Comparison of ENCODE assay signal across 18 mouse cellular contexts in genomic region chr2:74491426-74491825, GRCm38 (mm10).
A peak's percentile ranks its signal among the peaks of the same experiment; 100 is the strongest.
DNase-seq lines count a peak whose midpoint lies in the region; ATAC-seq and TF ChIP-seq lines count a peak whose summit lies in the region.
"Had no signal": no experiment of that assay in that cellular context is flagged by ENCODE, and none has a peak within 500 bp of the region (broad histone marks: within the 10 kb centered on the region; RNA-seq: fewer than 3 reads in every experiment).

No protein-coding gene starts in this region.

- H3K4me1 ChIP-seq in forebrain, embryonic 14.5 days (ENCODE audit: control insufficient read depth, insufficient read depth, low read length): no peaks in the 10 kb centered on the region
- peaks cover 7% of the 10 kb centered on the region for H3K4me1 ChIP-seq in forebrain, embryonic 13.5 days
- H3K4me1 ChIP-seq in kidney, postnatal 0 days (replicated peaks; ENCODE audit: insufficient read depth, low read length): 0 out of 2 replicates have a peak, but pooled peaks cover 7% of the 10 kb centered on the region
- H3K4me1 ChIP-seq in kidney, embryonic 14.5 days (ENCODE audit: control insufficient read depth, insufficient read depth, low read length): no peaks in the 10 kb centered on the region
- H3K4me1 ChIP-seq in limb, embryonic 13.5 days: peaks cover 25% of the 10 kb centered on the region
- H3K4me1 ChIP-seq: liver, embryonic 13.5 days had no signal

- no peak for TF ChIP-seq POLR2A in brain, embryonic 14.5 days (IDR thresholded peaks at IDR 0.05; ENCODE audit: borderline replicate concordance, extremely low read depth, insufficient read depth, insufficient read length, poor library complexity, severe bottlenecking)

- no peak for TF ChIP-seq CTCF in kidney, postnatal 0 days (IDR thresholded peaks at IDR 0.05; ENCODE audit: low read depth)
- TF ChIP-seq CTCF in brain, embryonic 14.5 days (IDR thresholded peaks at IDR 0.05; ENCODE audit: borderline replicate concordance, extremely low read depth, insufficient read depth, insufficient read length): no peak

- no peak overlapping the region for H3K4me2 ChIP-seq in forebrain, embryonic 14.5 days (ENCODE audit: low read length)
- no peak overlapping the region for H3K4me2 ChIP-seq in forebrain, embryonic 13.5 days
- peak overlapping the region; percentile 6; the same call in 1 of the 2 replicates for H3K4me2 ChIP-seq in kidney, postnatal 0 days (ENCODE audit: low read length)
- no peak overlapping the region for H3K4me2 ChIP-seq in kidney, embryonic 14.5 days (replicated peaks; ENCODE audit: low read depth, low read length)
- peak overlapping the region; percentile 41 for H3K4me2 ChIP-seq in limb, embryonic 13.5 days (replicated peaks)
- H3K4me2 ChIP-seq: liver, embryonic 13.5 days had no signal

- H3K9me3 ChIP-seq in forebrain, embryonic 14.5 days (replicated peaks; ENCODE audit: control insufficient read depth, low read length): no peaks in the 10 kb centered on the region
- H3K9me3 ChIP-seq in forebrain, embryonic 13.5 days (replicated peaks): no peaks in the 10 kb centered on the region; the same call in 1 of the 2 replicates
- no peaks in the 10 kb centered on the region for H3K9me3 ChIP-seq in kidney, postnatal 0 days (replicated peaks; ENCODE audit: low read length)
- H3K9me3 ChIP-seq in kidney, embryonic 14.5 days (ENCODE audit: control insufficient read depth, low read length): no peaks in the 10 kb centered on the region
- H3K9me3 ChIP-seq in limb, embryonic 13.5 days: no peaks in the 10 kb centered on the region
- H3K9me3 ChIP-seq: hindbrain, embryonic 10.5 days; liver, embryonic 13.5 days had no signal

- no peak overlapping the region for H3K9ac ChIP-seq in forebrain, embryonic 14.5 days (ENCODE audit: low read length)
- no peak overlapping the region for H3K9ac ChIP-seq in forebrain, embryonic 13.5 days
- no peak overlapping the region for H3K9ac ChIP-seq in kidney, postnatal 0 days (ENCODE audit: low read depth, low read length)
- H3K9ac ChIP-seq in kidney, embryonic 14.5 days (ENCODE audit: low read depth, low read length): no peak overlapping the region
- no peak overlapping the region for H3K9ac ChIP-seq in limb, embryonic 13.5 days
- H3K9ac ChIP-seq: liver, embryonic 13.5 days had no signal

- H3K27ac ChIP-seq in forebrain, embryonic 14.5 days (ENCODE audit: low read depth, low read length): no peak overlapping the region
- H3K27ac ChIP-seq in forebrain, embryonic 13.5 days: no peak overlapping the region
- no peak overlapping the region for H3K27ac ChIP-seq in kidney, postnatal 0 days
- no peak overlapping the region for H3K27ac ChIP-seq in kidney, embryonic 14.5 days (ENCODE audit: low read depth, low read length)
- no peak overlapping the region for H3K27ac ChIP-seq in limb, embryonic 13.5 days
- H3K27ac ChIP-seq: hindbrain, embryonic 10.5 days; layer of hippocampus, adult 2 months; left cerebral cortex, adult 2 months; liver, embryonic 13.5 days had no signal

- peak; percentile 13 for DNase-seq in forebrain, embryonic 14.5 days (ENCODE audit: low spot score)
- peak; percentile 24 for DNase-seq in kidney, postnatal 0 days (ENCODE audit: low spot score)
- DNase-seq in brain, embryonic 14.5 days (ENCODE audit: low read depth): peak; percentile 51
- no peak for DNase-seq in adrenal gland, postnatal 14 days
- no peak for DNase-seq in embryo, embryonic 11 days
- DNase-seq: cerebellum, adult 18-20 months; kidney, adult 18-20 months; liver, embryonic 13.5 days; right cerebral cortex, postnatal 14 days had no signal

- H3K27me3 ChIP-seq in forebrain, embryonic 14.5 days (replicated peaks; ENCODE audit: control insufficient read depth, insufficient read depth, low read length): no peaks in the 10 kb centered on the region
- no peaks in the 10 kb centered on the region for H3K27me3 ChIP-seq in forebrain, embryonic 13.5 days
- H3K27me3 ChIP-seq in kidney, postnatal 0 days (ENCODE audit: insufficient read depth, low read length): no peaks in the 10 kb centered on the region
- no peaks in the 10 kb centered on the region for H3K27me3 ChIP-seq in kidney, embryonic 14.5 days (ENCODE audit: control insufficient read depth, insufficient read depth, low read length)
- no peaks in the 10 kb centered on the region for H3K27me3 ChIP-seq in limb, embryonic 13.5 days
- H3K27me3 ChIP-seq: liver, embryonic 13.5 days had no signal

- 63% methylated on average over 13 of the region's 13 CpGs for WGBS in forebrain, embryonic 14.5 days
- 63% methylated on average over 13 of the region's 13 CpGs for WGBS in forebrain, embryonic 13.5 days
- WGBS in kidney, postnatal 0 days: 44% methylated on average over 13 of the region's 13 CpGs
- 56% methylated on average over 13 of the region's 13 CpGs for WGBS in kidney, embryonic 14.5 days
- 44% methylated on average over 13 of the region's 13 CpGs for WGBS in limb, embryonic 13.5 days

- no peak overlapping the region for H3K4me3 ChIP-seq in forebrain, embryonic 14.5 days (ENCODE audit: low read depth, low read length)
- H3K4me3 ChIP-seq in forebrain, embryonic 13.5 days: no peak overlapping the region
- no peak overlapping the region for H3K4me3 ChIP-seq in kidney, postnatal 0 days (replicated peaks; ENCODE audit: low read depth, low read length)
- H3K4me3 ChIP-seq in kidney, embryonic 14.5 days (ENCODE audit: low read length): no peak overlapping the region
- no peak overlapping the region for H3K4me3 ChIP-seq in limb, embryonic 13.5 days
- H3K4me3 ChIP-seq: hindbrain, embryonic 10.5 days; layer of hippocampus, adult 2 months; left cerebral cortex, adult 2 months; liver, embryonic 13.5 days; myocyte had no signal

- ATAC-seq in forebrain, embryonic 14.5 days: no peak
- no peak for ATAC-seq in forebrain, embryonic 13.5 days
- ATAC-seq in kidney, postnatal 0 days (replicated peaks; ENCODE audit: low FRiP score, low read depth): no peak
- ATAC-seq in kidney, embryonic 14.5 days (ENCODE audit: low FRiP score, low TSS enrichment): no peak
- ATAC-seq in limb, embryonic 13.5 days (ENCODE audit: low FRiP score, low read depth): no peak
- ATAC-seq: forebrain, embryonic 16.5 days; Patski had no signal

- no peaks in the 10 kb centered on the region for H3K36me3 ChIP-seq in forebrain, embryonic 14.5 days (ENCODE audit: control insufficient read depth, insufficient read depth, low read length)
- no peaks in the 10 kb centered on the region for H3K36me3 ChIP-seq in forebrain, embryonic 13.5 days (ENCODE audit: poor library complexity, severe bottlenecking)
- H3K36me3 ChIP-seq in kidney, postnatal 0 days (ENCODE audit: insufficient read depth, low read length): no peaks in the 10 kb centered on the region
- H3K36me3 ChIP-seq in kidney, embryonic 14.5 days (ENCODE audit: control insufficient read depth, insufficient read depth, low read length): no peaks in the 10 kb centered on the region
- no peaks in the 10 kb centered on the region for H3K36me3 ChIP-seq in limb, embryonic 13.5 days
- H3K36me3 ChIP-seq: hindbrain, embryonic 10.5 days; liver, embryonic 13.5 days had no signal

Comparison
In these comparisons a context has a peak if more than half of its experiments do, and no peak if none do; other contexts are left out.
1. H3K4me2 ChIP-seq: peak in kidney, postnatal 0 days (single experiment) and limb, embryonic 13.5 days (single experiment); none in forebrain, embryonic 14.5 days (single experiment), forebrain, embryonic 13.5 days (single experiment) and kidney, embryonic 14.5 days (single experiment).
2. DNase-seq: peak in forebrain, embryonic 14.5 days (single experiment), kidney, postnatal 0 days (single experiment) and brain, embryonic 14.5 days (single experiment); none in adrenal gland, postnatal 14 days (single experiment) and embryo, embryonic 11 days (single experiment).